Mouse (Mus musculus): ENCODE data around the gene Agap1. TPM values are rescaled to one million over a fixed set of nuclear protein-coding genes. Genes with fewer than 3 reads are reported as not detected.

The Agap1 gene
- polyA plus RNA-seq, 1 experiment from 2014 or later = 1.6 TPM

GRCm38 (mm10) chr1:89647505-89647904, 192.9 kb downstream of the Agap1 start:
- no peak for DNase-seq (ENCODE audit: low spot score)

- no peak for DNase-seq (ENCODE audit: low spot score)
These were observed 196.0 kb downstream of the Agap1 start for GRCm38 (mm10) chr1:89650557-89650956.

GRCm38 (mm10) chr1:89656167-89656566, 201.6 kb downstream of the Agap1 start:
- DNase-seq (ENCODE audit: low spot score) = no peak

- no peak for DNase-seq (ENCODE audit: low spot score)
These were observed 202.2 kb downstream of the Agap1 start for GRCm38 (mm10) chr1:89656643-89657321.

GRCm38 (mm10) chr1:89660804-89661203, 206.2 kb downstream of the Agap1 start:
- DNase-seq (ENCODE audit: low spot score) = no peak

GRCm38 (mm10) chr1:89666154-89666553, 211.5 kb downstream of the Agap1 start:
- DNase-seq (ENCODE audit: low spot score) = no peak

- no peak for DNase-seq (ENCODE audit: low spot score)
These were observed 212.8 kb downstream of the Agap1 start for GRCm38 (mm10) chr1:89667387-89667786.

- DNase-seq (ENCODE audit: low spot score) = no peak
These were observed 214.0 kb downstream of the Agap1 start for GRCm38 (mm10) chr1:89668635-89669034.

GRCm38 (mm10) chr1:89671110-89671787, 216.6 kb downstream of the Agap1 start:
- no peak for DNase-seq (ENCODE audit: low spot score)

- DNase-seq (ENCODE audit: low spot score) = no peak
These were observed 218.5 kb downstream of the Agap1 start for GRCm38 (mm10) chr1:89673071-89673470.

- DNase-seq (ENCODE audit: low spot score) = no peak
These were observed 219.1 kb downstream of the Agap1 start for GRCm38 (mm10) chr1:89673686-89674085.

GRCm38 (mm10) chr1:89674681-89675080, 220.1 kb downstream of the Agap1 start:
- DNase-seq (ENCODE audit: low spot score) = no peak

- DNase-seq (ENCODE audit: low spot score) = no peak
These were observed 221.8 kb downstream of the Agap1 start for GRCm38 (mm10) chr1:89676411-89676810.

- no peak for DNase-seq (ENCODE audit: low spot score)
These were observed 226.1 kb downstream of the Agap1 start for GRCm38 (mm10) chr1:89680673-89681072.

- DNase-seq (ENCODE audit: low spot score) = no peak
These were observed 234.3 kb downstream of the Agap1 start for GRCm38 (mm10) chr1:89688914-89689313.

GRCm38 (mm10) chr1:89689544-89690212, 235.1 kb downstream of the Agap1 start:
- no peak for DNase-seq (ENCODE audit: low spot score)

GRCm38 (mm10) chr1:89691096-89691495, 236.5 kb downstream of the Agap1 start:
- DNase-seq (ENCODE audit: low spot score) = no peak

GRCm38 (mm10) chr1:89692420-89692819, 237.8 kb downstream of the Agap1 start:
- no peak for DNase-seq (ENCODE audit: low spot score)

- no peak for DNase-seq (ENCODE audit: low spot score)
These were observed 240.3 kb downstream of the Agap1 start for GRCm38 (mm10) chr1:89694916-89695315.

GRCm38 (mm10) chr1:89697241-89697640, 242.6 kb downstream of the Agap1 start:
- no peak for DNase-seq (ENCODE audit: low spot score)

GRCm38 (mm10) chr1:89700166-89700565, 245.6 kb downstream of the Agap1 start:
- DNase-seq (ENCODE audit: low spot score) = no peak

GRCm38 (mm10) chr1:89701162-89701730, 246.6 kb downstream of the Agap1 start:
- no peak for DNase-seq (ENCODE audit: low spot score)
